Mouse (Mus musculus) kidney, embryonic 15.5 days (tissue): ENCODE results near the gene Spen. TPM values are rescaled to one million over a fixed set of nuclear protein-coding genes. Genes with fewer than 3 reads are reported as not detected.
A peak's percentile ranks its signal among the peaks of the same experiment; 100 is the strongest.

Experiments used
- ATAC-seq: fragments of 200-750 bp; cut with Nextera tagmentation; replicated peaks from 2 replicates; pipeline ENCODE4 v1.8.0; 2017; ENCODE audit warnings: moderate TSS enrichment; ENCODE audit not compliant: low FRiP score
- H3K27ac ChIP-seq: fragments of 300-500 bp; sonication (generic); 2 replicates; pipeline ENCODE4 v1.5.1; 2015; ENCODE audit warnings: mild to moderate bottlenecking, inconsistent platforms
- H3K27me3 ChIP-seq: fragments of 300-500 bp; sonication (generic); 2 replicates; pipeline ENCODE4 v1.6.1; 2015; ENCODE audit warnings: inconsistent platforms
- H3K36me3 ChIP-seq: fragments of 300-500 bp; sonication (generic); 2 replicates; pipeline ENCODE4 v1.6.1; 2015; ENCODE audit warnings: inconsistent platforms
- H3K4me1 ChIP-seq: fragments of 300-500 bp; sonication (generic); 2 replicates; pipeline ENCODE4 v1.6.1; 2015; ENCODE audit warnings: inconsistent platforms
- H3K4me2 ChIP-seq: fragments of 300-500 bp; sonication (generic); 2 replicates; pipeline ENCODE4 v1.6.1; 2015; ENCODE audit warnings: moderate library complexity, mild to moderate bottlenecking, inconsistent platforms
- H3K4me3 ChIP-seq: fragments of 300-500 bp; sonication (generic); replicated peaks from 2 replicates; pipeline ENCODE4 v1.5.1; 2015; ENCODE audit warnings: mild to moderate bottlenecking, inconsistent platforms
- H3K9ac ChIP-seq: fragments of 300-500 bp; sonication (generic); 2 replicates; pipeline ENCODE4 v1.6.1; 2015; ENCODE audit warnings: mild to moderate bottlenecking, inconsistent platforms
- H3K9me3 ChIP-seq: fragments of 300-500 bp; sonication (generic); replicated peaks from 2 replicates; pipeline ENCODE4 v1.6.1; 2016; ENCODE audit warnings: inconsistent platforms
- WGBS: fragments of 180-500 bp; shearing (Covaris S2); methylation state at CpG from one replicate; pipeline ENCODE4 v1.1.7; 2015; ENCODE audit warnings: mixed read lengths; 5-methylcytosine and 5-hydroxymethylcytosine counted together
- polyA plus RNA-seq: library from polyadenylated mRNA; unstranded; fragments of >200 nt; fragmentation: Nextera tagmentation; extraction: Ambion mirVana; gene quantifications from 2 replicates; pipeline ENCODE4 v1.2.1, GENCODE M21; 2015

Spen gene
- polyA plus RNA-seq, 1 experiment from 2014 or later, result 10.3 TPM

GRCm38 (mm10) chr4:141540844-141541243, 2.4 kb upstream of the Spen start:
- H3K4me3 ChIP-seq, result no peak overlapping the region
- 72% methylated on average over 3 of the region's 3 CpGs for WGBS
- no peak overlapping the region for H3K4me2 ChIP-seq
- ATAC-seq, result no peak
- no peak overlapping the region for H3K9ac ChIP-seq
- no peaks in the 10 kb centered on the region for H3K9me3 ChIP-seq
- H3K4me1 ChIP-seq, result peaks cover 37% of the 10 kb centered on the region
- no peaks in the 10 kb centered on the region for H3K27me3 ChIP-seq
- H3K36me3 ChIP-seq, result no peaks in the 10 kb centered on the region
- no peak overlapping the region for H3K27ac ChIP-seq

DNA sequence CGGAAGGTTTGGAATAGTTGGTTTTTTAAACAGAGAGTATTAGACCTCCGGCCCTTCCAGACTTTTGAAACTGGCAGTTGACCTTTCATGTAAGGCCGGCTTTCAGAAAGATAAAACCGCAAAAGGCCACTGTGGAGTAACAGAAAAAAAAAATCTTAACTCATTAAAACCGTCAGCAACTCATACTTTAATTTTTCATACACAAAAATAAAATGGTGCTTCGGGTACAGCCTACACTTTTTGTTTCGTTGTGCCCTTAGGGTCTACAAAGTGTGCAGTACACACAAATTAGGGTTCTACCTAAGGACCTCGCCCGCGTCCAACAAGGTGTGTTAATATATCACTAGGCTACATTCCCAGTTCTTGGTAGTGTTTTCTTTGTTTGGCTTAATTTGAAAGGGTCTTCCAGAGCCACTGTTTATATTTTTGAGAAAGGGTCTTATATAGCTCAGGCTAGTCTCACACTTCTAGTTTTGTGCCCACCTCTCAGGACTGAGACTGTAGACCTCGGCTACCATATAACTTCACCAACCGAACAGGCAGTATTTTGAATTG, 893 bp upstream of the Spen start:
- H3K4me1 ChIP-seq, result peaks cover 42% of the 10 kb centered on the region
- H3K36me3 ChIP-seq, result no peaks in the 10 kb centered on the region
- WGBS, result 34% methylated on average over 12 of the region's 12 CpGs
- H3K27me3 ChIP-seq, result no peaks in the 10 kb centered on the region
- peak overlapping the region; percentile 92 for H3K4me2 ChIP-seq
- ATAC-seq, result no peak
- peak overlapping the region; percentile 57 for H3K9ac ChIP-seq
- peak overlapping the region; percentile 86 for H3K4me3 ChIP-seq
- peak overlapping the region; percentile 100 for H3K27ac ChIP-seq
- H3K9me3 ChIP-seq, result no peaks in the 10 kb centered on the region

DNA sequence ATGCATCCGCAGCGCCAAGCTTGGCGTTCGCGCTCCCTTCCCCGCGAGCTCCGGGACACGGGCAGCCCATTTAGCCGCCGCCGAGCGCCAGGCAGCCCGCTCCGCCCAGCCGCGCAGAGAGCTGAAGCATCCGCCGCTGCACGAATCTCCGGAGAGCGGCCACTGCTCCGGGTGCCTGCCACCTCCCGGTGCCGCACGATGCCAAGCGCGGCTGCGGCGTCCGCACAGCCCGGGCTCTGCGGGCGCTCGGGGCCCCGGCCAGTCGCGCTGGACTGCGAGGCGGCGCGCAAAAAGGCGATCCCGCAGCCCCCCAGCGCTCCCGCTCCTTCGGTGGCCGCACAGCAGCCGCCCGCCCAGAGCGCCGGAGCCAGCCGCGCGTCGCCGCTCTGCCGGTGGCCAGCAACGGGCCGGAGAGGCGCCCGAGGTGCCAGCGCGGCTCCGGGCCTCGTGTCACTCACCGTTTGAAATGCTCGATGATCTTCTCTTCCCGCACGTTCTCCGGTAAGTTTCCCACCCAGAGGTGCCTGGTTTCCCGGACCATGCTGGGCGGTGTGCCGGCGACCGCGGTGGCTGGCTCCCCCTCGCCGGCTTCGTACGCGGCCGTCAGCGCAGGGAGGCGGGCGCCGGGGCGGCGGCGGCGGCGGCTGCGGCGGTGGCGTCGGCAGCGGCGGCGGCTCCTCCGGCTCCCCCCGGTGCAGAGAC, 540 bp downstream of the Spen start:
- H3K4me3 ChIP-seq, result peak overlapping the region; percentile 86
- H3K27ac ChIP-seq, result peak overlapping the region; percentile 100
- under 1% methylated on average over 98 of the region's 101 CpGs for WGBS
- H3K36me3 ChIP-seq, result no peaks in the 10 kb centered on the region
- peak overlapping the region; percentile 96 for H3K9ac ChIP-seq
- H3K4me1 ChIP-seq, result peaks cover 52% of the 10 kb centered on the region
- H3K27me3 ChIP-seq, result no peaks in the 10 kb centered on the region
- peak overlapping the region; percentile 92 for H3K4me2 ChIP-seq
- ATAC-seq, result peak; percentile 7
- no peaks in the 10 kb centered on the region for H3K9me3 ChIP-seq

- Histone ChIP-seq H3K4me1 (peaks cover 52% of the 10 kb centered on the region), H3K36me3 (no peaks in the 10 kb centered on the region), H3K4me3 (peak overlapping the region; percentile 86), H3K27me3 (no peaks in the 10 kb centered on the region), H3K9ac (peak overlapping the region; percentile 96), H3K27ac (peak overlapping the region; percentile 100), H3K4me2 (peak overlapping the region; percentile 92), H3K9me3 (no peaks in the 10 kb centered on the region)
- WGBS, result under 1% methylated on average over 14 of the region's 14 CpGs
- no peak for ATAC-seq
These were observed 1.2 kb downstream of the Spen start for GRCm38 (mm10) chr4:141537226-141537610.

GRCm38 (mm10) chr4:141536291-141537225, 1.8 kb downstream of the Spen start:
- no peaks in the 10 kb centered on the region for H3K36me3 ChIP-seq
- WGBS, result under 1% methylated on average over 61 of the region's 61 CpGs
- ATAC-seq, result peak; percentile 14
- peaks cover 46% of the 10 kb centered on the region for H3K4me1 ChIP-seq
- H3K4me2 ChIP-seq, result peak overlapping the region; percentile 92
- peak overlapping the region; percentile 86 for H3K4me3 ChIP-seq
- peak overlapping the region; percentile 96 for H3K9ac ChIP-seq
- peak overlapping the region; percentile 100 for H3K27ac ChIP-seq
- no peaks in the 10 kb centered on the region for H3K9me3 ChIP-seq
- H3K27me3 ChIP-seq, result no peaks in the 10 kb centered on the region

DNA sequence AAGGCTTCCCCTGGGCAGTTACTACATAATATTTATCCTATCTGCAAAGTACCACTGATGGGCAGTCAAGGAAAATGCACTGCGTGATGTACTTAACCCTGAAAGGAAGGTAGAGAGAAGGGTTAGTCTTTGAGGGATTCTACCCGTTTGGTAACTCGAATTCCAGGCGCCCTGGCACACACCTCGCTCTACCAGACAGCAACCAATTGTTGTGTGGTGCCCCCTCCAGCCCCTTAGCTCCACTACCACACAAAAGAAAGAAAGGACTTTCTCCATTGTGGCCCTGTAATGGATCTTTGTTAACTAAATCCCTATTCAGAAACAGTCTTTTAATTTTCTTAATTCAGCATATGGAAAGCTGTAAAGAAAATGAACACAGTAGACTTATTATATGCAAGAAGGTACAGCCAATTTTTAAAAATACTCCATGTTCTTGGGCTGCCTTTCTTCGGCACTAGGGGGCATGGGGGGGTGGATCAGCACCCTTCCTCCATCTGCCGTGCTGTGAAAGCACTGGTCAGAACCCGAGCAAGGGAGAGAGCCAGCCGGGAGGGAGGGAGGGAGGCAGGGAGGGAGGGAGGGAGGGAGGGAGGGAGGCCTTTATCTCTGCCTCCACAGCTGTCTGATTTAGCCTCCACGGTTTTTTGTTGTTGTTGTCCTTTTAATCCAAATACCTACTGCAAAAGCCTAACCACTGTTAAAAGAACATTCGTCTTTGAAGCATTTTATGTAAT, 3.3 kb downstream of the Spen start:
- H3K4me2 ChIP-seq, result peak overlapping the region; percentile 92
- H3K4me1 ChIP-seq, result peaks cover 46% of the 10 kb centered on the region
- H3K9ac ChIP-seq, result peak overlapping the region; percentile 96; the same call in 1 of the 2 replicates
- peaks cover 4% of the 10 kb centered on the region for H3K36me3 ChIP-seq
- peak overlapping the region; percentile 100 for H3K27ac ChIP-seq
- WGBS, result 31% methylated on average over 9 of the region's 11 CpGs
- H3K9me3 ChIP-seq, result no peaks in the 10 kb centered on the region
- H3K4me3 ChIP-seq, result peak overlapping the region; percentile 86
- no peaks in the 10 kb centered on the region for H3K27me3 ChIP-seq
- ATAC-seq, result no peak

DNA sequence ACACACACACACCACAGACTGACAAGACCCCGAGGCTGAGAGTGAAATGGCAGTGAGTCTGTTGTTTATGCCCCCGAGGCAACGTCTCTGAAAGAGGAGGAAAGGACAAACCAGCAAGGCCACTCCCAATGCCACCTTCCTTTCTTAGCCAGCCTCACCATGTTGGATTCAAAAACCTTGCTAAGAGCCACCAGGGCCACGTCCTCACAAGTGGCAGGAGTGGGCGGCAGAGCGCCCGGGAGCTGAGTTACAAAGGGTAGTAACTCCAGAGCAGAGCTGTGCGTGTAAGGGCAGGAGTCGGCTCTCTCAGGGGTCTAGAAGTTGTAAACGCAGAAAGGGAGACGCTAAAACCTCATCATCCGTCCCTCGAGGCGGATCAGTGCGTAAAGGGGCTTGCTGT, 7.4 kb downstream of the Spen start:
- 62% methylated on average over 15 of the region's 15 CpGs for WGBS
- no peak overlapping the region for H3K4me2 ChIP-seq
- H3K27ac ChIP-seq, result no peak overlapping the region
- peaks cover 34% of the 10 kb centered on the region for H3K4me1 ChIP-seq
- no peak for ATAC-seq
- no peak overlapping the region for H3K9ac ChIP-seq
- peaks cover 6% of the 10 kb centered on the region for H3K36me3 ChIP-seq
- H3K27me3 ChIP-seq, result no peaks in the 10 kb centered on the region
- no peaks in the 10 kb centered on the region for H3K9me3 ChIP-seq
- no peak overlapping the region for H3K4me3 ChIP-seq

GRCm38 (mm10) chr4:141528938-141529337, 9.5 kb downstream of the Spen start:
- H3K9me3 ChIP-seq, result no peaks in the 10 kb centered on the region
- no peak for ATAC-seq
- 91% methylated on average over 11 of the region's 11 CpGs for WGBS

GRCm38 (mm10) chr4:141526936-141527650, 11.3 kb downstream of the Spen start:
- Histone ChIP-seq H3K4me1 (peaks cover 32% of the 10 kb centered on the region), H3K9me3 (no peaks in the 10 kb centered on the region), H3K27ac (no peak overlapping the region), H3K4me3 (no peak overlapping the region), H3K27me3 (no peaks in the 10 kb centered on the region), H3K4me2 (no peak overlapping the region), H3K36me3 (peaks cover 11% of the 10 kb centered on the region), H3K9ac (no peak overlapping the region)
- no peak for ATAC-seq
- 79% methylated on average over 7 of the region's 7 CpGs for WGBS

More at GRCm38 (mm10) chr4:141528938-141529337, 9.5 kb downstream of the Spen start:
- H3K4me2 ChIP-seq, result no peak overlapping the region
- no peak overlapping the region for H3K9ac ChIP-seq
- H3K27ac ChIP-seq, result no peak overlapping the region
- H3K36me3 ChIP-seq, result peaks cover 6% of the 10 kb centered on the region
- H3K4me1 ChIP-seq, result peaks cover 29% of the 10 kb centered on the region
- no peak overlapping the region for H3K4me3 ChIP-seq
- no peaks in the 10 kb centered on the region for H3K27me3 ChIP-seq

DNA sequence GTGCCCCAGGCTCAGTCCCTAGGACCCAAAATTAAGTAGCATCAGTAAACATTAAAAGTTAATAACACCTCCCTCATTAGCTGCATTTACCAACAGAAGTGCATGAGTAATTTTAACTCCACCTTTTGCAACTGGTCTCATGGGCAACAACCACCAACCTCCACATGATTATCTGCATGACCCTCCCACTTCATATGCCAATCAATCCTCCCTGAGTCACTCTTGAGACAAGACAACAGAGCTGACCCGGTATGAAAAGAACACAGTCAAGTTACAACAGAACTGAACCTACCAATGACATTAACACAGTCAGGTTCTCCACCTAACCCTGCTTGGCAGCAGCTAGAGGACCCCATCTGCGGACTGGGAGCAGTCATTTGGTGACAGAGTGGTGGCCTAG, 12.5 kb downstream of the Spen start:
- Histone ChIP-seq H3K9me3 (no peaks in the 10 kb centered on the region), H3K27ac (no peak overlapping the region), H3K9ac (no peak overlapping the region), H3K4me3 (no peak overlapping the region), H3K4me1 (peaks cover 28% of the 10 kb centered on the region), H3K27me3 (no peaks in the 10 kb centered on the region), H3K36me3 (peaks cover 22% of the 10 kb centered on the region), H3K4me2 (no peak overlapping the region)
- no peak for ATAC-seq
- WGBS, result 78% methylated on average over 2 of the region's 2 CpGs

DNA sequence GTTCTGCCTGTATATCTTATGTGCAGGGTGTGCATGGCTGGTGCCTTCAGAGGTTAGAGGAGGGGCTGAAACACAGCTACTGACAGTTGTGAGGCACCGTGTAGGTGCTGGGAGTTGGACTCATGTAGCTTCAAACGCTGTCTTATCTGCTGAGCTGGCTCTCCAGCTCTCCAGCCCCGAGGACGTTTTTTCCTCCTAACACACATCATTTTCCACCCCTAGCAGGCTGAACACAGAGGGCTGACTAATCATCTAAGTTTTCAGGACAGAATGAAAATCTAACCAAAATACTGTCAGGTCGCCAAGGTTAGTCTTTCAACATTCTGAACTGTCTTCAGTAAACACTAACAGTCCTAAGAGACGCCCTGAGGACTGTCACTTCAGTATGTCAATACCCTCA, 13.7 kb downstream of the Spen start:
- Histone ChIP-seq H3K36me3 (peaks cover 29% of the 10 kb centered on the region), H3K9ac (no peak overlapping the region), H3K27ac (no peak overlapping the region), H3K9me3 (no peaks in the 10 kb centered on the region), H3K27me3 (no peaks in the 10 kb centered on the region), H3K4me2 (no peak overlapping the region), H3K4me3 (no peak overlapping the region), H3K4me1 (peaks cover 27% of the 10 kb centered on the region)
- 51% methylated on average over 6 of the region's 6 CpGs for WGBS
- ATAC-seq, result no peak
